Mouse (Mus musculus) mouse embryonic stem cell (cell line): ENCODE results near the gene Gm45799.

Source experiments
- in situ Hi-C, 2 experiments: fragments of 300-500 bp; cut with MboI; formaldehyde crosslinking; loops; 1 replicate in 1 of 2; 3 replicates in 1 of 2; pipeline ENCODE4 v1.14.3; 2019 to 2020; ENCODE audit warnings: low sequenced_read_pairs in 2 of 2, low pct_unique_long_range_greater_than_20kb in 1 of 2, mixed read lengths in 1 of 2; ENCODE audit not compliant: unreplicated experiment in 1 of 2

Gene Gm45799

GRCm38 (mm10) chr7:105640233-105640893 is at the start of gene Gm45799, which contains the start of gene Arfip2:
Gene Gm45799 (plus strand): TSS chr7:105640552.
Gene Arfip2 (minus strand): TSS chr7:105640416.
- in situ Hi-C loops = no loop called here

- in situ Hi-C loops = no loop called here
Measured at GRCm38 (mm10) chr7:105602860-105603623, 37.3 kb upstream of the Gm45799 start.

GRCm38 (mm10) chr7:105608467-105608866 is 31.9 kb upstream of the Gm45799 start:
- in situ Hi-C loops = no loop called here

- in situ Hi-C loops = no loop called here
Measured at GRCm38 (mm10) chr7:105611767-105612166, 28.6 kb upstream of the Gm45799 start.

- in situ Hi-C loops = no loop called here
Measured at GRCm38 (mm10) chr7:105614400-105614799, 26.0 kb upstream of the Gm45799 start.

GRCm38 (mm10) chr7:105615720-105616119 is 24.6 kb upstream of the Gm45799 start:
- in situ Hi-C loops = no loop called here

- in situ Hi-C loops = no loop called here
Measured at GRCm38 (mm10) chr7:105616561-105616960, 23.8 kb upstream of the Gm45799 start.

GRCm38 (mm10) chr7:105617810-105618209 is 22.5 kb upstream of the Gm45799 start:
- in situ Hi-C loops = no loop called here

GRCm38 (mm10) chr7:105619701-105620100 is 20.7 kb upstream of the Gm45799 start:
- in situ Hi-C loops = no loop called here

- in situ Hi-C loops = no loop called here
Measured at GRCm38 (mm10) chr7:105621053-105621452, 19.3 kb upstream of the Gm45799 start.

GRCm38 (mm10) chr7:105621646-105622292 is 18.6 kb upstream of the Gm45799 start:
- in situ Hi-C loops = no loop called here

GRCm38 (mm10) chr7:105625397-105625796 is 15.0 kb upstream of the Gm45799 start:
- in situ Hi-C loops = no loop called here

- in situ Hi-C loops = no loop called here
Measured at GRCm38 (mm10) chr7:105628633-105629032, 11.7 kb upstream of the Gm45799 start.

- in situ Hi-C loops = no loop called here
Measured at GRCm38 (mm10) chr7:105632551-105632972, 7.8 kb upstream of the Gm45799 start.

- in situ Hi-C loops = no loop called here
Measured at GRCm38 (mm10) chr7:105633127-105633800, 7.1 kb upstream of the Gm45799 start, which contains the start of gene Trim3. Gene Trim3 (minus strand): TSS chr7:105633571.

- in situ Hi-C loops = no loop called here
Measured at GRCm38 (mm10) chr7:105633801-105634135, 6.6 kb upstream of the Gm45799 start.

GRCm38 (mm10) chr7:105634272-105634920 is 6.0 kb upstream of the Gm45799 start:
- in situ Hi-C loops = no loop called here

GRCm38 (mm10) chr7:105635726-105636125 is 4.6 kb upstream of the Gm45799 start:
- in situ Hi-C loops = no loop called here
